Mouse (Mus musculus) adrenal gland, postnatal 0 days (tissue): Measurements from ENCODE around the gene Ivl. TPM values are rescaled to one million over a fixed set of nuclear protein-coding genes. Genes with fewer than 3 reads are reported as not detected.

Experiments used
- polyA plus RNA-seq: library from polyadenylated mRNA; unstranded; fragments of >200 nt; fragmentation: Nextera tagmentation; extraction: Ambion mirVana; gene quantifications from 2 replicates; pipeline ENCODE4 v1.2.1, GENCODE M21; 2015

Ivl gene
- polyA plus RNA-seq: 0.38 TPM in 1 of 2 replicates, not detected in the other

DNA sequence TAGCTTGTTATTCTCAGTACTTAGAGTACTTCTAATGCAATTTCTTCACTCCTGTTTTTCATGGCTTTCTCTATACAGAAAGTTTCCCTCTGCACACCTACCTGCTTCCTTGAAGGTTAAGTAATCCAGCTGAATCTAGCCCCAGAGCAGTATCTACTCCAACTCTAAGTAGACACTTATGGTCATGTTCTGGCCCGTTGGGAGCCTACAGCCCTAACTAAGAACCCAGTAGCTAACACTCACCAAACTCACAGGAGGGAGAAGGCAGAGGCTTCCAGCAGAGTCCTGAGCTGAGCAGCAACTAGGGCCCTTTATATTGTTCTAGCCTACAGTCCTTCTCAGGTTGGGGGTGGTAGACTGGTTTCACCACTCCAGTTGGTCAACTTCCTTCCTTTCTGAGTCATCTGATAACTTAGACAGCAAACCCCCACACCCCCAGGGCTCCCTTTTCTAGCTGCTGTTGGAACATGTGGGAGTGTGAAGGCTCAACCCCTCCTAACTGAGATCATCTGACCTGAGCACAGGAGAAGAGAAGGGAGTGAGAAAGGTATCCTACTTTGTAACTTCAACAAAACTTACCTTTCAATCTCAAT lies at the start of gene Ivl:
Gene Ivl, minus strand, starts transcription at position 287 of the 593 bp plus-strand sequence.

GRCm38 (mm10) chr3:92621560-92621959 lies 48.0 kb upstream of the Ivl start, which contains the start of gene Lce6a:
Lce6a (minus strand) TSS chr3:92621660.

DNA sequence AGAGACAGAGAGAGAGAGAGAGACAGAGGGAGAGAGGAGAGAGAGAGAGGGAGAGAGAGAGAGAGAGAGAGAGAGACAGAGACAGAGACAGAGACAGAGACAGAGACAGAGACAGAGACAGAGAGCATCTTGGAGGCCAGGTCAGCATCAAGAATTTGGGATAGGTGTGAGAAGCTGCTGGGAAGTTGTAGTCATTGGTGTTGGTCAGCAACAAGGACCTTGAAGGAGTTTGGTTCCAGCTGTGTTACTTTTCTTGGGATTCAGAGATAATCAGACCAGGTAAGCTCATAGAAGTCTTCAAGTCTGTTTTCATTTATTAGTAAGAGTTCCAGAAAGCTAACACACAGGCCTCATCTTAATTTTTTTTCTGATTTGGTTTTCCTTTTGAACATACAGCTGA lies 33.9 kb upstream of the Ivl start, which contains the start of gene 2210017I01Rik:
Gene 2210017I01Rik, minus strand, starts transcription at position 101 of the 400 bp plus-strand sequence.

GRCm38 (mm10) chr3:92588858-92589257 lies 15.3 kb upstream of the Ivl start, which contains the start of gene Smcp:
Smcp (minus strand) TSS chr3:92588997.

DNA sequence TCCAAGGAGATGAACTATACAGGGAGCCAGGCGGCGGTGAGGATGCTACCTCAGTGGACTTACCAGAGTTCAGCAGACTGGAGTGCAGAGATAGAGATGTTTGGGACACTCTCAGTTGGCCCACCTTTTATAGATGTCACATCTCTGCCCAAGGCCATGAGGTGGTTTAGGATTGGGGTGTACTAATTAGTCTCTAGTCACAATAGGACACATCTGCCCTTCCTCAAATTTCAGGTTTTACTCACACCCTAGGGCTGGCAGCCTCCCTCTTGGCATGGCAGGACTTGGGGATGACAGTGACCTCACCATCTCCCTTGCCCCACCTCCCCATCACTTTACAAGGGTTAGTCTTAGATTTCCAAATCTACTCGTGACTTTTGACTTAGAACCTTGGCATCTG lies 39.1 kb downstream of the Ivl start, which contains the start of gene 2310046K23Rik:
Gene 2310046K23Rik, minus strand, starts transcription at position 101 of the 400 bp plus-strand sequence.

Other genes starting within 250 kb of the Ivl start
- not detected in 2 replicates for gene Sprr2d, start 234.6 kb downstream of the Ivl start, polyA plus RNA-seq
- not detected in 2 replicates for gene Sprr2e, start 221.6 kb downstream of the Ivl start, polyA plus RNA-seq
- gene Sprr2f, start 208.5 kb downstream of the Ivl start, polyA plus RNA-seq: not detected in 2 replicates
- gene Sprr2h, start 188.1 kb downstream of the Ivl start, polyA plus RNA-seq: 0.36 TPM in 1 of 2 replicates, not detected in the other
- gene Sprr2i, start 165.7 kb downstream of the Ivl start, polyA plus RNA-seq: 0.22 TPM in 1 of 2 replicates, not detected in the other
- gene Sprr2j-ps, start 155.7 kb downstream of the Ivl start, polyA plus RNA-seq: 0.39 TPM in 1 of 2 replicates, not detected in the other
- 6.7 and 8.1 TPM in 2 replicates for gene Gm9774, start 144.3 kb downstream of the Ivl start, polyA plus RNA-seq
- not detected in 2 replicates for gene Sprr2k, start 141.2 kb downstream of the Ivl start, polyA plus RNA-seq
- 0.32 TPM in 1 of 2 replicates, not detected in the other for gene Sprr1b, start 134.9 kb downstream of the Ivl start, polyA plus RNA-seq
- gene Sprr3, start 115.0 kb downstream of the Ivl start, polyA plus RNA-seq: 0.25 and 4.2 TPM in 2 replicates
- 1.6 and 7.8 TPM in 2 replicates for gene Sprr1a, start 87.8 kb downstream of the Ivl start, polyA plus RNA-seq
- not detected in 2 replicates for gene Sprr4, start 73.2 kb downstream of the Ivl start, polyA plus RNA-seq
- not detected in 2 replicates for gene 2310046K23Rik, start 39.2 kb downstream of the Ivl start, polyA plus RNA-seq
- 0.15 and 0.84 TPM in 2 replicates for gene Smcp, start 15.3 kb upstream of the Ivl start, polyA plus RNA-seq
- not detected in 2 replicates for gene 2210017I01Rik, start 33.8 kb upstream of the Ivl start, polyA plus RNA-seq
- 3.2 and 3.3 TPM in 2 replicates for gene Lce6a, start 47.9 kb upstream of the Ivl start, polyA plus RNA-seq
- 0.71 TPM in 1 of 2 replicates, not detected in the other for gene Lce1a1, start 74.6 kb upstream of the Ivl start, polyA plus RNA-seq
- 0.35 TPM in 1 of 2 replicates, not detected in the other for gene Lce1b, start 83.2 kb upstream of the Ivl start, polyA plus RNA-seq
- 1.1 TPM in 1 of 2 replicates, not detected in the other for gene Lce1a2, start 96.6 kb upstream of the Ivl start, polyA plus RNA-seq
- gene Lce1c, start 105.5 kb upstream of the Ivl start, polyA plus RNA-seq: 2.4 TPM in 1 of 2 replicates, not detected in the other
- 0.91 TPM in 1 of 2 replicates, not detected in the other for gene Lce1d, start 113.5 kb upstream of the Ivl start, polyA plus RNA-seq
- gene Lce1e, start 135.3 kb upstream of the Ivl start, polyA plus RNA-seq: 1.1 TPM in 1 of 2 replicates, not detected in the other
- 1.1 TPM in 1 of 2 replicates, not detected in the other for gene Lce1f, start 146.6 kb upstream of the Ivl start, polyA plus RNA-seq
- gene Gm38119, start 165.4 kb upstream of the Ivl start, polyA plus RNA-seq: not detected in 2 replicates
- gene Lce1g, start 178.6 kb upstream of the Ivl start, polyA plus RNA-seq: not detected in 2 replicates
- gene Lce1h, start 191.3 kb upstream of the Ivl start, polyA plus RNA-seq: 0.93 TPM in 1 of 2 replicates, not detected in the other
- not detected in 2 replicates for gene Lce1i, start 205.2 kb upstream of the Ivl start, polyA plus RNA-seq
- gene Lce1j, start 216.8 kb upstream of the Ivl start, polyA plus RNA-seq: 0.61 TPM in 1 of 2 replicates, not detected in the other
- not detected in 2 replicates for gene Lce1k, start 234.2 kb upstream of the Ivl start, polyA plus RNA-seq